Mouse (Mus musculus): ENCODE data around the gene Rpgrip1.

Gene Rpgrip1

GRCm38 (mm10) chr14:52118823-52119608 is 8.5 kb downstream of the Rpgrip1 start:
- DNase-seq (ENCODE audit: low spot score) = peak; percentile 15

GRCm38 (mm10) chr14:52120169-52120568 is 9.7 kb downstream of the Rpgrip1 start:
- DNase-seq (ENCODE audit: low spot score) = no peak

GRCm38 (mm10) chr14:52123918-52124317 is 13.4 kb downstream of the Rpgrip1 start:
- peak; percentile 78 for DNase-seq (ENCODE audit: low spot score)

- no peak for DNase-seq (ENCODE audit: low spot score)
These were observed 14.1 kb downstream of the Rpgrip1 start for GRCm38 (mm10) chr14:52124636-52125035.

GRCm38 (mm10) chr14:52133584-52133983 is 23.1 kb downstream of the Rpgrip1 start:
- no peak for DNase-seq (ENCODE audit: low spot score)

- no peak for DNase-seq (ENCODE audit: low spot score)
These were observed 30.3 kb downstream of the Rpgrip1 start for GRCm38 (mm10) chr14:52140577-52141444.

- DNase-seq (ENCODE audit: low spot score) = no peak
These were observed 31.1 kb downstream of the Rpgrip1 start for GRCm38 (mm10) chr14:52141445-52142127.

GRCm38 (mm10) chr14:52144165-52144564 is 33.7 kb downstream of the Rpgrip1 start:
- DNase-seq (ENCODE audit: low spot score) = no peak

GRCm38 (mm10) chr14:52146540-52146939 is 36.0 kb downstream of the Rpgrip1 start:
- no peak for DNase-seq (ENCODE audit: low spot score)

GRCm38 (mm10) chr14:52149888-52150287 is 39.4 kb downstream of the Rpgrip1 start:
- DNase-seq (ENCODE audit: low spot score) = no peak

- no peak for DNase-seq (ENCODE audit: low spot score)
These were observed 41.7 kb downstream of the Rpgrip1 start for GRCm38 (mm10) chr14:52152179-52152578.

GRCm38 (mm10) chr14:52152613-52153012 is 42.1 kb downstream of the Rpgrip1 start:
- DNase-seq (ENCODE audit: low spot score) = no peak

- no peak for DNase-seq (ENCODE audit: low spot score)
These were observed 44.5 kb downstream of the Rpgrip1 start for GRCm38 (mm10) chr14:52155008-52155407.

GRCm38 (mm10) chr14:52160911-52161310 is 50.4 kb downstream of the Rpgrip1 start:
- DNase-seq (ENCODE audit: low spot score) = no peak

- no peak for DNase-seq (ENCODE audit: low spot score)
These were observed 56.1 kb downstream of the Rpgrip1 start for GRCm38 (mm10) chr14:52166571-52166970.

- no peak for DNase-seq (ENCODE audit: low spot score)
These were observed 78.3 kb downstream of the Rpgrip1 start for GRCm38 (mm10) chr14:52188788-52189187.

GRCm38 (mm10) chr14:52189519-52189918 is 79.0 kb downstream of the Rpgrip1 start:
- DNase-seq (ENCODE audit: low spot score) = no peak

GRCm38 (mm10) chr14:52190740-52191359 is 80.3 kb downstream of the Rpgrip1 start:
- DNase-seq (ENCODE audit: low spot score) = no peak

- peak; percentile 38 for DNase-seq (ENCODE audit: low spot score)
These were observed 85.2 kb downstream of the Rpgrip1 start for GRCm38 (mm10) chr14:52195691-52196090.

GRCm38 (mm10) chr14:52196230-52197155 is 86.0 kb downstream of the Rpgrip1 start:
- peak; percentile 23 for DNase-seq (ENCODE audit: low spot score)

All from layer of hippocampus, adult 11-12 months (tissue).